Mouse (Mus musculus) MN1 (cell line): ENCODE data around the gene Rdh9.
"Not testable (repeated sequence)": the region's sequence is repeated elsewhere in the genome, so short reads cannot be mapped to it uniquely, and the experiment has no call there.

ENCODE experiments used
- DNase-seq: peaks from one replicate; pipeline ENCODE4 v3.0.0-alpha.2; 2016; ENCODE audit warnings: low spot score

Rdh9 gene

DNA sequence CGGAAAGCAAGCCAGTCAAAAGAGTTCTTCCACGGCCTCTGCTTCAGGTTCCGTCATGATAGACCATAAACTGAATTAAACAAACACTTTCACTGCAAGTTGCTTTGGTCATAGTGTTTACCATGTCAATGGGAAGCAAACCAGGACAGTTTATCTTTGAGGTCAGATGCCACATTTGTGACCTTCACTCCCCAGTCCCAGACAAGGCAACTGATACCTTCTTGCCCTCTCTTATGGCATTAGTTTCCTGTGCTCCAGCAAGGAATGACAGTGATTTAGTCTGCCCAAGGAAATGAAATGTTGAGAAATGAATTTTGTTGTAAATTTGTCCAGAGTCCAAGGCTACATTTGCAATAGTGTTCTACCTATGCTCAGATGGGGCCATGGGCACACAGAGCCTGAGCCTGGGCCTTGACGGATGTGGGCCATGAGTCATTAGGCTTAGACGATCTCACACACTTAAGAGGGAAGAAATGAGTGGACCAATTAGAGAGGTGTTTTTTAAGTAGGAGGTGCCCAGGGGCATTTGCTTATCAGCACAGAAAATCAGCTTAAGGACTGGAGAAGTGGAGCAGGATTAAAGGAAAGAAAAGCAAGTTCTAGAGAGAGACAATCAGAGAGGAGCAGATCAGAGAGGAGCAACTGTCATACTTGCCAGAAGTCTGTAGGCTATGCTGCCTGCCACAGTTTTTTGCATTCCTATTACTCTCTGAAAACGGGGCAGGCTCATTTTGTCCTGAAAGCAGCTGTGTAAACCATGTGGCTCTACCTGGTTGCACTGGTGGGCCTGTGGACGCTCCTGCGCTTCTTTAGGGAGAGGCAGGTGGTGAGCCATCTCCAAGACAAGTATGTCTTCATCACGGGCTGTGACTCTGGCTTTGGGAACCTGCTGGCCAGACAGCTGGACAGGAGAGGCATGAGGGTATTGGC lies 16.7 kb upstream of the Rdh9 start, which contains the start of the genes Rdh1 and Rdh16f1:
Gene Rdh1 (plus strand): TSS at position 541 of the 930 bp plus-strand sequence.
Gene Rdh16f1 (plus strand): TSS at position 607 of the 930 bp plus-strand sequence.
- no peak for DNase-seq

DNA sequence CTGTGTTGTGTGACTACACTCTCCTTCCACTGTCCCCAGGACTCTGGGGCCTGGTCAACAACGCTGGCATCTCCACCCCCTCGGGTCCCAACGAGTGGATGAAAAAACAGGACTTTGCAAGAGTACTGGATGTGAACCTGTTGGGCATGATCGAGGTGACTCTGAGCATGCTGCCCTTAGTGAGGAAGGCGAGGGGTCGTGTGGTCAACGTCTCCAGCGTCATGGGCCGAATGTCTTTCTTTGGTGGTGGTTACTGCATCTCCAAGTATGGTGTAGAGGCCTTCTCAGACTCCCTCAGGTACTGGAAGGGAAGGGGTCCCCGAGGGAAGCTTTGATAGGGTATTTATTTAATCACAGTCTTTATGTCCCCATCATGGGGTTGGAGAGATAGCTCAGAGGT lies 13.3 kb upstream of the Rdh9 start:
- DNase-seq = not testable (repeated sequence)

DNA sequence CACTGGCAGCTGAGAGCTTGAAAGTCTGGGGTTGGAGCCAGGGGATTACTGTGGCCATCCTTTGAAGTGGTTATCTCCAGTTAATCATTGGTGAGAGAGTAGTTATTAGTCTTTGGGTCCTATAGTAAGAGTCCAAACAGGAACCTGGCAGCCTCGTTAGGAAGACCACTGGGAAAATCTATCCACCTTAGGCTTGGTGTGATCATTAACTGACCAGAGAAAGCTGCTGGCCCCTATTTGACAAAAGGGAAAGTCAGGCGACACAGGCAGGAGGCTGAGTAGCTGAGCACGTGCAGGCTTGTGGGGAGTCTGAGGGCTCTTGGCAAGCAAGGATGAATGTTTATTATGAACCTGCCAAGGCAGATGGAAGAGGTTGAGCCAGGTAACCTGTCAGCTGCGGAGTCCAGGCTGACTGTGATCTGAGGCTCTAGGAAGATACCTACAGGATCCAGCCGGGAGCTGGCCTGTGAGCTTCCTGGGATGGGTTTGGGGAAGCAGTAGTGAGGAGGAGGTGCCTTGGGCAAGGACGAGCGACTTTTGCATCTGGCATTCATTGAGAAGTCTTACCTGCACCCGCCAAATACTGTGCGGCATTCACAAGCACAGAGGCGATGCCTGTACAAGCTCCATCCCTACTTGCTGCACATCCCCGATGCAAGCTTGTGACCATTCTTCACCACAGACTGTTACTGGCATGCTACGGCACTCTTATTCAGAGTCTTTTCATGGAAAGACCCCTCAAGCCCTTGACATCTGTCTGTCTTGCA lies 12.1 kb upstream of the Rdh9 start:
- DNase-seq = no peak

DNA sequence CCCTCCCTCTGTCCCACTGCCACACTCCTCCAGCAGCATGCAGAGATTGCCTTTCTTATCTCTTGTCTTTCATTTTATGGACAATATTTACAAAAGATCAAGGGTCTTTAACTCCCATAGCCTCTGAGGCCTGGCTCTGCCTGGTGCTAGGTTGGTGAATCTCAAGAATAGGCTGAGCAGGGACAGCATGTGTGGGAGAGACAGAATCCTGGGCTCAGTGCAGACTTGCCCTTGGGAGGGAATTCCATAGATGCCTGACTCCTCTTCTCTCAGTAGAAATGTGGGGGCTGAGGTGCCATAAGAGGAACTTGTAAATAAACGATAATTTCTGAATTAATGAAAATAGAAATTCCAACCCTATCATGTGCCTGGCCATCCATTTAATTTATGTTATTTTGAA lies 9.6 kb upstream of the Rdh9 start:
- no peak for DNase-seq

DNA sequence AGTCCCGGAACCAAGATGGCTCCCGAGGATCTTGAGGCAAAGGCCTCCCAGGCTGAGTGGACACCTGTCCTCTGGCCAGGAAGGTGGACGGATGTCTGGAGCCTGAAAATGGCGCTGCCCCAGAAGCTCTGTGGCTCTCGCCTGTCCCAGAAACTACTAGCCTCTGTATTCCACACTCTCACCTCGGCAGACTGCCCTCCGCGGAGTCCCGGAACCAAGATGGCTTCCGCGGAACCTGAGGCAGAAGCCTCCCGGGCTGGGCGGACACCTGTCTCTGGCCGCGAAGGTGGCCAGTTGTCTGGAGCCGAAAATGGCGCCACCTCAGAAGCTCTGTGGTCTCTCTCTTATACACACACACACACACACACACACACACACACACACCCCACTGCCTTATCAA lies 6.1 kb downstream of the Rdh9 start:
- DNase-seq = not testable (repeated sequence)

DNA sequence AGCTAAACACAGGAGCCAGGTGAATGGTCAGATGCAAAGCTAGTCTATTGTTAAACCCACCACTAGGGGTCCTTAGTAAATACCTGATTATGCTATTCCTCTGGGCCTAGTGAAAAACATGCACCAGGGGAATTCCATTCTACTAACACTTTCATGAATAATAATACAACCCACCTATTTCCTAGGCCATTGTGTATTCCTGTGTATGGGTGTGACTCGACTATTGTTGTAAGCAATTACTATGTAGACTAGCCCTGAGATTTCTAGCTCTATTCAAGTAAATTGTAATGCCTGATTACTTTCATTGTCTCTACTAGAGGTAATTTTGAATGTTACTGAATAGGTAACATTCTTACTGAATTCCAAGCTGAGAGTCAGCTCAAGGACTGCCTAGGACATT lies 9.2 kb downstream of the Rdh9 start:
- DNase-seq = not testable (repeated sequence)

DNA sequence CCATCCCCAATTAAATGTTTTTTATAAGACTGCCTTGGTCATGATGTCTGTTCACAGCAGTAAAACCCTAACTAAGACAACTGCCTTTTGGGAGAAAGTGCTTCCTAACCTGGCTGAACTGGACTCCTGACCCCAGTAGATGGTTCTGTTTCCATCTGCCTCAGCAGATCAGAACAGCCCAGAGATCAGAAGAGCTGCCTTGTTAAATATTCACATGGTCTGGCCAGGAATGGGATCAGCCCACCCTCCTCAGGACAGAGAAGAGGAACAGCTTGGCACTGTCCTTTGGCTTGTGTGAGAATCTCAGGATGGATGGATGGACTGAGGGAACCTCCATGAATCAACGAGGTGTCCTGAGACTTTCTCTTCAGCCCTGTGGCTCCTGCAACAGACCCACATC lies 23.1 kb downstream of the Rdh9 start:
- no peak for DNase-seq

DNA sequence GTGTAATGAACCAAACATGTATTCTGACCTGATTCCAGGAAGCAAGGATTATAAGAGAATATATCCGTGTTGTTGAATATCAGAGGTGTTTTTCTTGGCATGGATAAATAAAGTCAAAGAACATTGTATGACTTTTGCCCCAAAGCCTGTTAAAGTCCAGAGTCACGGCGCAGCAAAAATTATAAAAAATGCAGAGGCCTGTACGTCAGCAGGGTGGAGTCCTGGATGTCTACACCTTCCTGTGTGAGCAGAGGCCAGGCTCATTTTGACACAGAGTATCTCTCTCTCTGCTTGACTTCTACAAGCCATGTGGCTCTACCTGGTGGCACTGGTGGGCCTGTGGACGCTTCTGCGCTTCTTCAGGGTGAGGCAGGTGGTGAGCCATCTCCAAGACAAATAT lies 24.7 kb downstream of the Rdh9 start, which contains the start of gene Rdh16:
Gene Rdh16 (plus strand): TSS at position 262 of the 400 bp plus-strand sequence.
- no peak for DNase-seq

DNA sequence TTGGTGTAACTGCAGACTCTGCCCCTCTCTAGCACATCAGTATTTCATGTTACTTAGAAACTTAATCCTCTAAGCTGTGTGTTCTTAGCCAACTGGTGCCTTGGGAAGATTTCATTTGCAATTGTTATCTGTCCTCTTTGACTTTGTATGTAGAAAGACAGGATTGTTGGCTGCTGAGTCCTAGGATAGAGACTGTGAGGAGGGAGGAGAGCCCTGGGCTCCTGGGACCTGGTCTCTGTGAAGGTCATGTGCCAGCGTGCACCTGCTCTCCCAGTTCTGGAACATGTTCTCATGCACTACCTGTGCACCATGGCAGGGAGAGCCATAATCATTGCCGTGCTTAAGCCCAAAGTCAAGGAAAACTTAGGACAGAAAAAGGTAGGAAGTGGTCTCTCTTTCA lies 25.4 kb downstream of the Rdh9 start:
- no peak for DNase-seq

DNA sequence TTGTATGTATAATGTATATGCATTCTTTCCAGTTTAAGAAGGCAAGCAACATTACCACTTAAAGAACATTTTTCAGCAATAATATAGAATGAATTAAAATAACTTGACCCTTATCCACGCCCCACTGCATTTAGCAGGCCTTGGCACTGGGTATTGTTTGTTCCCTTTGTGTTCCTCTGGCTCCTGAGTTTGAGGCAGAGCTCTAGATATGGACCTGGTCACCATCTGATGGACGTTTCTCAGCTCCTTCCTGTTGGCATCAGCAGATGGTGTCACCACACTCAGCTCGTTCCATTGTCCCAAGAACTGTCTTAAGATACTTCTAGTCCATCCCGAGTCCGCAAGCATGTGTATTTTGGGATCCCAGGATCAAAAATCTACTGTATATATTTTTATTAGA lies 26.1 kb downstream of the Rdh9 start:
- DNase-seq = no peak

DNA sequence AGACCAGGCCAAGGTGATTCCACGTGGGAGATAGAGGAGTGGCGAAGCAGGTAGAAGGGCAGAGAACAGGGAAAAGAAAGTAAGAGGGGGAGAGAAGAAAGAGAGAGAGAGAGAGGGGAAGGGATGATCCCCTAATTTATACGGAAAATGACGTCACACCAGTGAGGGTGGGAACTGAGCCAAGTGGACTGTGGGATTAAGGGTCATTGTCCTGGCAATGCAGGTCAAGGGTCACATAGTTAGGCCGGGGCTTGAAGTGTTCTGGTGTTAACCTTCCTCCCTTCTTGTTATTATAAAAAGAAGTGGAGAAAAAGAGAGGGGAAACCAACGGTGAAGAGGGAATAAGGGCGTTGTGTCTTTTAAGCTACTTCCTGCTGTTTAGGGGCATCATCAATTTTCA lies 28.2 kb downstream of the Rdh9 start:
- DNase-seq = no peak

DNA sequence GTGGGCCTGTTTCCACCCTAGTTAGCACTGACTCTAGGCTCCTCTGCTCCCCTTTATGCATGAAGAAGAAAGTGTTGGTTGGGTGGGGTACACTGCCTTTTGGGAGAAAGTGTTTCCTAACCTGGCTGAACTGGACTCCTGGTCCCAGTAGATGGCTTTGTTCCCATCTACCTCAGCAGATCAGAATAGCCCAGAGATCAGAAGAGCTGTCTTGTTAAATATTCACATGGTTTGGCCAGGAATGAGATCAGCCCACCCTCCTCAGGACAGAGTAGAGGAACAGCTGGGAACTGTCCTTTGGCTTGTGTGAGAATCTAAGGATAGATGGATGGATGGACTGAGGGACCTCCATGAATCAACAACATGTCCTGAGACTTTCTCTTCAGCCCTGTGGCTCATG lies 39.7 kb downstream of the Rdh9 start:
- DNase-seq = no peak

DNA sequence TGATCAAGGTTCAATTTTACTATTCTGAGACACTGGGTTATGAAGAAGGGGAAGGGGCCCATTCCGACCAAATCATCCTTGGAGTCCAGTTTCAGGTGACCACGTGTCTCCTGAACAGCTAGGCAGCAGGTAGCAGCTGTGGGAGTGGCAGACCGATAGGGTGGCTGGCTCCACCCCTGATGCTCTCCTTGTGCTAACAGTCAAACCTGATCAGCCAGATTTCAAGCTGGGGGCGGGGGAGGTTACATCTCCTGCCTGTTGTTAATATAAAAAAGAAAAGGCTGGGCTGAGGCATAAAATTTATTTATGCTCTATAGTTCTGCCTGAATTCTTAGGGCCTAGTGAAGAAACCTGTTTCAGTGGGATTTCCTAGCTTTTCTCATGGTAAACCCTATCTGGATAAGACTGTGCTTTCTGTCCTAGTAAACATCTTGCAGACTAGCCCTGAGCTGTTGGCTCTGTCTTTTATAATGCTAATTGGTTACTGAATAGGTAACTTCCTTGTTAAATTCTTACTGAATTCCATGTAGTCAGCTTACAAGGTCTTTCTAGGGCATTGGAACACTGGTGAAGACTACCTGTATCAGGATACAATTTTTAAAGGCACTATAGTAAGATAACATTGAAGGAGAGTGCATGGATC lies 41.2 kb downstream of the Rdh9 start:
- not testable (repeated sequence) for DNase-seq

DNA sequence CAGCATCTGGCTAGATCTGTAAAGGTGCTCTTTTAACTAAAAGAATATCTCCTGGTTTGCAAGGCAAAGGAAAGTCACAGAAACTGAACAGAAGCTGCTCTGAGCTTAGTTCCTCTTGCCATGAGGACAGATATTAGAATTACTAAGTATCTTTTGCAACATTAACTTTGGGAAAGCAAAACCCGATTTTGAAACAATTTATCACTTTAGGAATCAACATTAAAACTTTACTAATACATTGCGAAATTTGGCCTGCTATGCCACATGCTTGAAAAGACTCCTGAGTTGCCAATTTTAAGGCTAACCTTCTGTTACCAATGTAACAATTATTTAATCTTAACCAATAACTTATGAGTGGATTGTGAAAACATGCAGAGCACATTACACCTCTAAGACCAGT lies 45.6 kb downstream of the Rdh9 start:
- DNase-seq = not testable (repeated sequence)

DNA sequence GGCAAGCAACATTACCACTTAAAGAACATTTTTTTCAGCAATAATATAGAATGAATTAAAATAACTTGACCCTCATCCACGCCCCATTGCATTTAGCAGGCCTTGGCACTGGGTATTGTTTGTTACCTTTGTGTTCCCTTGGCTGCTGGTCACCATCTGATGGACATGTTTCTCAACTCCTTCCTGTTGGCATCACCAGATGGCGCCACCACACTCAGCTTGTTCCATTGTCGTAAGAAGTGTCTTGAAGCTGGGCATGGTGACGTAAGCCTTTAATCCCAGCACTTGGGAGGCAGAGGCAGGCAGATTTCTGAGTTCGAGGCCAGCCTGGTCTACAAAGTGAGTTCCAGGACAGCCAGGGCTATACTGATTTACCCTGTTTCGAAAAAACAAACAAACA lies 49.2 kb downstream of the Rdh9 start:
- DNase-seq = peak; percentile 40

DNA sequence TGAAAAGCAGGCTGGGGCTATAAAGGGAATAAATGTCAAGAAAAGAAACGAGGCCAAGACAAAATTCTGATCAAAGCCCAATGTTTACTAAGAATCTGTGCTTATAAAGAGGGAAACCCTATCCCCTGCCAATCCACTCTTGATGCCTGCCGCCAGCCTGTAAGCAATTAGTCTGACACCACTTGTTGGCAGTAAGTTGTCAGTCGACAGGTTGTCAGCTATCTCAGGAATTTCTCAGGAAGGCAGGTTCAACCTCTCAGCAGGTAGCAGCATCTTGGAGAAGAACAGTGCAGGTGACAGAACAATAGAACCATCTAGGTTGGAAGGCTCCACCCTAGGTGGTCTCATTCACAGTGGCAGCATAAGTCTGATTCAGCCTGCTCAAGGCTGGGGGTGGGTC lies 52.9 kb downstream of the Rdh9 start:
- no peak for DNase-seq

DNA sequence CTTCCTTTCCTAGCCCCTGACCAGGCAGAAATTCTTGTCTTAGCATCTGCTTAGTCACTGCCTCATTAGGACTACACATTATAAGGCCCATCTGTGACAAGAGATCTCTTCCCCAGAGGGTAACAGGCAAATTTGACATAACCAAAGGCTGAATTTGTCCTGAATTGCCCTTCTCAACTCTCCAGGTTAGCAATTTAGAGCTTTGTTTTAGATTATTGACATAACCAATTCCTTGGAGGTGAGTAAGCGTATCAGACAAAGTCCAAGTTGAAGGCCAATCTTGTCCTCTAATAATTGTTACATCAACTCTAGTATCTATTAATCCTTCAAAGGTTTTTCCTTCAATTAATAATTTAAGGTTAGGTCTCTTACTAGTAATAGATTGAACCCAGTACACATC lies 58.0 kb downstream of the Rdh9 start:
- DNase-seq = not testable (repeated sequence)

DNA sequence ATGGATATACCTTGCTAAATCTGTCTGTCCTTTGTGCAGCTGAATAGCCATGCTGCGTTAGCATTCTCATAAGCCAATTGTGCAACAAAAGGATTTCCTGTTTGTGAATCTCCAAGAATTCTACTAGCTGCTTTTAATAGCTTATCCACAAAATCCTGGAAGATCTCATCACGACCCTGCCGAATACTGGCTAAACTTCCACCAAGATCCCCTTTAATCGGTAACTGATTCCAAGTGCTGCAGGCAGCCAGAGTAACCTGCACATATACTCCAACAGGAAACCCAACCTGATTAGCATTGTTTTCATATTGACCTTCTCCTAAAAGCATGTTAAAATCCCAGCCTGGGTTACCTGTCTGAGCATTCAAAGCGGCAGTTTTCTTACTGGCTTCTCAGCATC lies 59.1 kb downstream of the Rdh9 start:
- DNase-seq = no peak

DNA sequence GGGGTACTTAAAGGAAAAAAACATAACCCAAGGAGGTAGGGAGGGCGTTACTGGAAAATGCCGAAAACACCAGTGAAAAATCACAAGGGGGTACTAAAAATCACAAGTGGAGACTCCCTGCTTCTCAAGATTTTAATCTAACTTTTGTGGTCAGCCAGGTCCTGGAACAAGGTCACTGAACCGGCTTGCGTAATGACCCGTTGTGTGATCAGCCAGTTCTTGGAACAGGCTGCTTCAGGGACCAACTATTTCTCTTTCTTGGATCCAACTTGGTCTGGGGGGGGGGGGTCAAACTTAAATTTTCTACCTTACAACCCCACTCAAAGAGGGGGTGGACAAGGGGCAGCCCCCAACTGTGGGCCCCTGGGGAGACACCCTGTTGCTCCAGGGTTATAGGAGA lies 61.6 kb downstream of the Rdh9 start:
- not testable (repeated sequence) for DNase-seq

DNA sequence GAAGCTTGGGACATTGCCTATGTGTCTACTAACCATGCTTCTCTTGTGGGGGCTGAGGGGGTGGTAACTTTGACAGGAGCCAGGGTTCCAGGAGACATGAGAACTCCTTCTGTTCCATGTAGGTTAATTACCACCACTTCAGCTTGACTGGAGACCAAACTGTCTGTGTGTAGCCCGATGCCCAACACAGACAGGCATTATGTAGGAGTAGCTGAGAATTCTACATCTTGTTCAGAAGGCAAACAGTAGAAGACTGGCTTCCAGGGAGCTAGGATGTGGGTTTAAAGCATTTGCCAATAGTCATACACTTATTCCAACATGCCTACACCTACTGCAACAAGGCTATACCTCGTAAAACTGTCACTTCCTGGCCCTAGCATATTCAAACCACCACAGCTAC lies 62.4 kb downstream of the Rdh9 start:
- DNase-seq = no peak

DNA sequence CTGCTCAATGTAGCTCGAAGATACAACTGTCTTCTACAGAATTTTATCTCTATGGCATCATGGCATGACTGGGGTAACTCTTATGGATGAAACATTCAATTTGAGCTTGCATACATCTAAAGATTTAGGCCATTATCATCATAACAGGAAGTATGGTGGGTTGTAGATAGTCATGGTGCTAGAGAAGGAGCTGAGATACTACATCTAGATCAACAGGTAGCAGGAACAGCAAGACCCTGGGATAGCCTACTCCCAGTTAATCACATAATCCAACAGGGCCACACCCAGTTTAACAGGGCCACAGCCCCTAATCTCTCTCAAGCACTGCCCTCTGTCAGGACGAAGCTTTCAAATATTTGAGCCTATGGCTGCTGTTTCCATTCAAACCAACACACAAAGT lies 64.6 kb downstream of the Rdh9 start:
- no peak for DNase-seq
